Mouse (Mus musculus): Measurements from ENCODE around the gene Ppfia4.

The Ppfia4 gene

DNA sequence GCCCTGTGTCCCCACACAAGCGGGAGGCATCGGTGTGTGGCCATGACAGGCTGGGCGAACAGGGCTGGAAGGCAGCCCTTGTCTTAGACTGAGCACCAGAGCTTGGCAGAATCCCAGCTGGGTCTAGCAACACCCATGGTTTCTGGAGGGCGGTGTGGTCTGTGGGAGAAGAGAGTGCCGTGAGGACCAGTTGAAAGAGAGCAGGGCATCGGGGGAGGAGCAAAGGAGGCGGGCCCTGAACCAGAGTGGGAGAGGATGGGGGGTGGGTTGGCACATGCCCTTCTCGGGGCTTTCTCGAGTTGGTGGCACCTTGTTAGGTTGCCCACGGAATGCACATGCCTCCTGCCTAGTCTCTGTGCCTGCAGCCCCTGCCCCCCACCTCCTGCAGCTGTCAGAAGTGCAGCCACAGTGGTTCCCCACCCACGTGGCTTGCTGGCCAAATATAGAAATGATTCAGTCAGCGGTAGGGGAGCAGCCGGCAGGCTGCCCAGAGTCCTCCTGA lies at the start of gene Ppfia4:
Ppfia4 (minus strand) TSS at position 159 of the 502 bp plus-strand sequence.
- DNase-seq (ENCODE audit: low read depth, low spot score): peak; percentile 77

DNA sequence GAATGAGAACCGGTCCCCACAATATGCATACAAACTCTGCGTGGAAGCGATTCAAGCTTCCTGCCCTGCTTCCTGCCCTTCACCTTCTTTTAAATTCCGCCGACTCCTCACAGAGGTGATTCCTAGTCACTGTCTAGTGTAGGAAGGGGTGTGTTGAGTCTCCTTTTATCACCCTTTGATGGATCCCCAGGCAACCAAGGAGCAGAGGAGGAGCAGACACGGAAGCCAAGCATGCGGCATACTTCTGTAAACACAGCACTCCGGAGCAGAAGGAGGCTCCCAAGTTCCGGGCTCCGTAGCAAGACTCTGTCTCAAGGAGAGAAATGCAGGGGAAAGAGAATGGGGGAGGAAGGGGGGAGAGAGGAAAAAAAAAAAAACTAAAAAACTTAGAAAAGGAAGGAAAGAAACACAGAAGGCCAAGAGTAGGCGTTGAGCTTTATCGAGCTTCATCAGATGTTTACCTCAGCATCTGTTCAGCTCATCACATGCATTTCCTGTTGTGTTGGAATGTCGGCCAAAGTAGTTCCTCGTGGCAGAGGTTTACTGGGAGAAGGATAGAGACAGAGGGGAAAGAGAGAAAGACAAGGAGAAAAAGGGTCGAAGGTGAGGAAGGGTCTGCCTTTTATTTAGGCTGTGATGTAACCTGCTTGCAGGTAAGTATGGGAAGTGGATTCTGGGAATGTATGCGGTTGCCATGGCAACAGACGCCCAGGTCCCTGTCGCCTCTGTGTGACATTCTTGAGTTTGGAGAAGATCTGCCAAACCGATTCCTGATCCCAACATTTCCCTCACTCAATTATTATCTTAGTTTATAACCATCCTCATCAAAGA lies 49.3 kb upstream of the Ppfia4 start:
- no peak for DNase-seq (ENCODE audit: low read depth, low spot score)

DNA sequence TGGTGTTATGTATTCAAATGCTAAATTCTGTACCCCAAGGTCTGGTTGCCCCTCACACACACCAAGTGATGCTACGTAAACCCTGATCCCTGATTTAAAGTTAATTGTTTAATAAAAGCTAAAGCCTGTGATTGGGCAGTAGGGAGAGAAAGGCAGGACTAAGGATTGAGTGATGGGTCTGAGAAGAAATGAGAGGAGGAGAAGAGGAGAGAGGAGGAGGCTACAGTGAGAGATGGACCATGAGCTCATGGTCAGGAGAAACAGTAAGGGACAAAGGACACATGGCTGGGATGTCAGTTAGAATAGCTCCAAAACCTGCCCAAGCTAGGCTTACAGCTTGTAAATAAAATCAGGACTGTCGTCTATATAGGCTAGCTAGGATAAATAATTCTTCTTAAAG lies 48.3 kb upstream of the Ppfia4 start:
- DNase-seq (ENCODE audit: low read depth, low spot score): no peak

DNA sequence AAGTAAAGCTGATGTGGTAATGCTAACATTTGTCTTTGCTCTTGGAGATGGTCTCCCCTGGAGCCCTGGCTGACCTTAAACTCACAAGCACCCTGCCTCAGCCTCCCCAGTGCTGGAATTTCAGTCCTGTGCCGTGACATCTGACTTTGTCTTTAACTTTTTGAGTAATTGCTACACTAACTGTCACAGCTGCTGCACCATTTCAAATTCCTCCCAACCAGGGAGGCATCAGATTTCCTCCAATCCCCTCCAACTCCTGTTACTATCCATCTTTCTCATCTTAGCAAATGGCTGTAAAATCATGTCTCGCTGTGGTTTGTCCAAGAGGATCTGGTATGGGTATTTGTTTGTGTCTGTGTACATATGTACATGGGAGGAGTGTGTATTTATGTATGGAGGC lies 41.4 kb upstream of the Ppfia4 start:
- DNase-seq (ENCODE audit: low read depth, low spot score): no peak

DNA sequence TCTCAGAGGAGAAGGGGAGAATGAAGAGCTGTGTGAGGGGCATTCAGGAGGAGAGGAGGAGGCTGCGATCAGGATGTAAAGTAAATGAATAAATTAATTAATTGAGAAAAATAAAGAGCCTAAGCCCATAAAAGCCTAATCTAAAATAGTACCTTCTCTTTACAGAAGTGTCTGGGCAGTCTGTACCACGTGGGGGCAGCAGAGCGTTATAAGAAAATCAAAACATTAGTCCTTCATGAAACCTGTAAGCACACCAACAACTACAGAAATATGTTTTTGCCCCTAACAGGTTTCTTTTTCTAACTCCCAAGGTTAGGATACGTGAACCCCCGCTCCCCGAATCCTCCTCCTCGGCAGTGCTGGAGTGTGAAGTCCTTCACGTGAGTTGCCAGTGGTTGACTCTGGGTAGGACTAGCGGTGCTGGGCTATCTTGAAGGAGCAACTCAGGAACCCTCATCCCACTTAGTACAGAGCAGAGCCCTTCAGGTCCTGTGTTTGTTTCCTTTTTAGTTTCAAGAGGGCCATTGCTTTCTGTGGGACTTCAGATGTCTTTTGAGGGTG lies 36.1 kb upstream of the Ppfia4 start:
- DNase-seq (ENCODE audit: low read depth, low spot score): no peak

DNA sequence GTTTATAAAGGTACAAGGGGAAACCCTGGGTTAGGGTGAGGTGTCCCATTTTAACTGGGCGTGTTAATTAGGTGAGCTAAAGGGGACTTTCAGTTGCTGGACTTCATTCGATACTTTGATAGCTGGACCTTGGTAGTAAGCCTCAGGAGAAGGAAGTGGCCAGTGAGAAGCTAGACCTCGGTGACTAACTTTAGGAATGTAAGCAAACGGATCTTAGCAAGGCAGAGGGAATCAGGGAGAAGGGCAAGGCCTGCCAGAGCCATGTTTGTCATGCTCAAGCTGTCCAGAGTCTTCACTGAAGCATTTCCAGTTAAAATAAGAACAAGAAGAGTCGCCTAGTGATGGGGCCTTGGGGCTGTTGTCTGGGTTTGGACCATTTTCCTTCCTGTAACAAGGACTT lies 32.8 kb upstream of the Ppfia4 start:
- no peak for DNase-seq (ENCODE audit: low read depth, low spot score)

DNA sequence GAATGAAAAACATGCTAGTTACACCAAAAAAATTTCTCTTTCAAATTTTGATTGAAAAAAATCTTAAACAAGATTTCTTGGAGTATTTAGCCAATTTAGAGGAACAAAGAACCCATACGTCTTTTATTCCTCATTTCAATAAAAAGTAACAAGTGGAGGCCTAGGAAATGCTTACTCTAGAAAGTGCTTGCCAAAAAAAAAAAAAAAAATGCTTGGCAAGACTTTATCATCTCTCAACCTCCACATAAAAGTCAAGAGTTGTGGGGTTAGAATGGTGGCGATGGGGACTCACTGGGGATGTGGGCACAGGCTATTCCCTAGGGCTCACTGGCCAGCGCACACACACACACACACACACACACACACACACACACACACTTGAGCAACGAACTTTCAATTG lies 30.5 kb upstream of the Ppfia4 start:
- no peak for DNase-seq (ENCODE audit: low read depth, low spot score)

DNA sequence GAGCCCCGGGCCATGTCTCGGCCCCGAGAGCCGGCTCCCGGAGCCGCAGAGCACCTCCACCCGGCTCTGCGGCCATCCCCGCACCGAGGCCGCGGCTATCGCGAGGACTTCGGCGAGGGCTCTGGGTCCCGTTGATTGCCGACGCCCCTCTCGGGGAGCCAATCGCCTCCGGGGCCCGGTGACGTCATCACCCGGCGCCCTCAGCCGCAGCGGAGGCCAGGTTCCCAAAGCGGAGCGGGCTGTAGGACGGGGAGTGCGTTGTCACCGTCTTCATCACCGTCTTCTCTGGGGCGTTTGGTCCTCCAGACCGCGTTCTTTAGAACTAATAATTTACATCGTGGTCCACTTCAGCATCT lies 29.1 kb upstream of the Ppfia4 start, which contains the start of gene Tmem183a:
Tmem183a (minus strand) TSS at position 123 of the 356 bp plus-strand sequence.
- peak; percentile 96 for DNase-seq (ENCODE audit: low read depth, low spot score)

DNA sequence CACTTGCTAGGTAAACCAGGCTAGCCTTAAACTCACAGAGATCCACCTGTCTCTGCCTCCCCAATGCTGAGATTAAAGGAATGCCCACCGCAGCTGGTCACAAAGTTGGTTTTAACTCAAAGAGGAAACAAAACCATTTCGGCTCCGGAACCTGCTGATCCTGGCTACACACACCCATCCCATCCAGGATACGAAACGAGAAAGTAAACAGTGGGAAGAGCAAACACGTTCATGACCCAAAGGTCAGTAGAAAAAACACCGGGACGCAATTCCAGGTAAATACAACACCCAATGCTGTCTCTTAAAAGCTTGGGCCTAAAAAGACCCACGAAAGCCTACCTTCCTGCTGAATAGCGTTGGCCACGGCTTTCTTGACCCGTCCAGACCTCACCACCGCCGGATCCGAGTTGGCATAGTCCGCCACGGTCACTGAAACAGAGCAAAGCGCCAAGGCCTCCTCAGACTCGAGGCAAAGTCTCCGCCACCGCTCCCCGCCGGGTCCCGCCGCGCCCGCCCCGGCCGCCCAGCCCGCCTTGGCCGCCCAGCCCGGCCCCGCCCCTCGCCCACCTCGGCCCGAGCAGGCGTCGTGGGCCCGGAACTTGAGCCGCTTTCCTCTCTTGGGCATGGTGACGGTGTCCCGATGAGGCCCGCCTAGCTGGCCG lies 28.6 kb upstream of the Ppfia4 start:
- no peak for DNase-seq (ENCODE audit: low read depth, low spot score)

DNA sequence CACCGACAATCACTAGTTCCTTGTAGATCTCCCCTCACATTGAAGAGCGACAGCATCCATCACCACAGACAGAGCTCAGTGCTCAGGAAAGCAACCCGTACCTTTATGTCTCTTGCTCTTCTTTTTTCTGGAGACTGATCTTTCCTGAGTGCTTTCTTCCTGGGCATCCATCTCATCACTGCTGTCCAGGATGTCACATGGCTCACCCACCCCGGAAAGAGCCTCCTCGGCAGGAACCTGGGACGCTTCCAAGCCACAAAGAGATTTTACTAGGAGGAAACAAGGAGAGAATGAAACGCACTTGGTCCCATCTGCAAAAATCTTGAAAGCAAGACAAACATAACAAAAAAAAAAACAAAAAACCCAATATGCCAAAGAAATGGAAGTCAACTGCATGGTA lies 27.9 kb upstream of the Ppfia4 start:
- no peak for DNase-seq (ENCODE audit: low read depth, low spot score)

DNA sequence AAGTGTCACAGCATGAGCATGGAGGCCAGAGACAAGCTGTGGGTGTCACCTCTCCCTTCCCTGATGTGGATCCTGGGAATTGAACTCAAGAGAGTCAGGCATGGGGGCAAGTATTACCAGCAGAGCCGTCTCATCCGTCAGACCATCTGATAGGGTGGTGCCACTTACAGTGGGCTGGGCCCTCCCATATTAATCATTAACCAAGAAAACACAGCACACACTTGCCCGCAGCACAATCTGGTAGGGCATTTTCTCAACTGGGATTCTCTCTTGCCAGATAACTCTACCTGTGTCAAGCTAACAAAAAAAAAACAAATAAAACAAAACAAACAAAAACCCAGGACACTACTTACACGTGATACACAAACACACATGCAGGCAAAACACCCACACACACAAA lies 24.7 kb upstream of the Ppfia4 start:
- no peak for DNase-seq (ENCODE audit: low read depth, low spot score)

DNA sequence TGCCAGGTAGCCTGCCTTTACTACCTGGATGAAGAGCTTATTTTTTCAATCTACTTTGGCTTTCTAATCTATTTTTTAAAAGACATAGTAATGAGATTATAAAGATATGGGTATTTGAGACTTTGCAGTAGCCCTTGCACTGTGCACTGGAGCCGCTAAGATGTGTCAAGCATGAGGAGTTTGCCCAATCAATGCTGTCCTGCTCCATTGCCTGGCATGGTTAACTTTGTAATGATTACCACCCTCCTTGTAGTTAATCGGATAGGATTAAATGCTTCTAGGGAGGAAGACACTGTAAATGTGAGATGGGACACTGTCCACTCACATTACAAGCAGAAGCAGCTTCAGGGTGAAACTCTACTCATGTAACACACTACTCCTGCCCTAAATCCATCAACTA lies 20.6 kb upstream of the Ppfia4 start:
- DNase-seq (ENCODE audit: low read depth, low spot score): no peak

DNA sequence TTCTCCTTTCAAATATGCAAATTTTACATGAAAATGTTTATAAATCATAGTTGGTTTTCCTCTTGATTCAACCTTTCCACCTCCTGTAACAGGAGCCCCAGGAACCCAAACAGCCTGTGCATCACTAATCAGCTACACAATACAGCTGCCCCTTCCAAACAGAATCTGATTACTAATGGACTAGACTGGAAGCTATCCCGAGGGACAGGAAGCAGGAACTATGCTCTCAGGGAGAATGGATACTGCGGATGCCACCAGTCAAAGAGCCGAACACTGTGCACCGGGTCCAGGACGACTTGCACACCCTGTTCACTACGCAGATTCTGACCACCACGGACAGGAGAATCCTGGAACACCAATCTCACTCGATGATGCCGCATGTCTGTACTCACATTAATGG lies 15.1 kb upstream of the Ppfia4 start:
- DNase-seq (ENCODE audit: low read depth, low spot score): no peak

DNA sequence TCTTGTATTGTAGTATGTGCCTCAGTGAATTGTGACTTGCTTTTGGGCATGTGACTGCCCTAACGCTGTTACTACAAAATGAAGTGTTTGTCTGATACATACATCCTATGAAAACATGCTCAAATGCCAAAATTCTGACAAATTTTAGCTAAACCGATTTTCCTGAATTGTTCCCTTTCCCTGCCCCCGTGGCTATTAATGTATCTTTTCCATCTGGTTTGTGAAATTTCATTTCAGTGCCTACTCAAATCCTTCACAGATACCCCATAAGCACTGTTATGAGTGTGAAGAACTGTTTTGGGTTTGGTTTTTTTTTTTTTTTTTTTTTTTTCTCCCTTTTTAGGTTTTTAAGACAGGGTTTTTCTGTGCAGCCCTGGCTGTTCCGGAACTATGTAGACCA lies 12.3 kb upstream of the Ppfia4 start:
- no peak for DNase-seq (ENCODE audit: low read depth, low spot score)

DNA sequence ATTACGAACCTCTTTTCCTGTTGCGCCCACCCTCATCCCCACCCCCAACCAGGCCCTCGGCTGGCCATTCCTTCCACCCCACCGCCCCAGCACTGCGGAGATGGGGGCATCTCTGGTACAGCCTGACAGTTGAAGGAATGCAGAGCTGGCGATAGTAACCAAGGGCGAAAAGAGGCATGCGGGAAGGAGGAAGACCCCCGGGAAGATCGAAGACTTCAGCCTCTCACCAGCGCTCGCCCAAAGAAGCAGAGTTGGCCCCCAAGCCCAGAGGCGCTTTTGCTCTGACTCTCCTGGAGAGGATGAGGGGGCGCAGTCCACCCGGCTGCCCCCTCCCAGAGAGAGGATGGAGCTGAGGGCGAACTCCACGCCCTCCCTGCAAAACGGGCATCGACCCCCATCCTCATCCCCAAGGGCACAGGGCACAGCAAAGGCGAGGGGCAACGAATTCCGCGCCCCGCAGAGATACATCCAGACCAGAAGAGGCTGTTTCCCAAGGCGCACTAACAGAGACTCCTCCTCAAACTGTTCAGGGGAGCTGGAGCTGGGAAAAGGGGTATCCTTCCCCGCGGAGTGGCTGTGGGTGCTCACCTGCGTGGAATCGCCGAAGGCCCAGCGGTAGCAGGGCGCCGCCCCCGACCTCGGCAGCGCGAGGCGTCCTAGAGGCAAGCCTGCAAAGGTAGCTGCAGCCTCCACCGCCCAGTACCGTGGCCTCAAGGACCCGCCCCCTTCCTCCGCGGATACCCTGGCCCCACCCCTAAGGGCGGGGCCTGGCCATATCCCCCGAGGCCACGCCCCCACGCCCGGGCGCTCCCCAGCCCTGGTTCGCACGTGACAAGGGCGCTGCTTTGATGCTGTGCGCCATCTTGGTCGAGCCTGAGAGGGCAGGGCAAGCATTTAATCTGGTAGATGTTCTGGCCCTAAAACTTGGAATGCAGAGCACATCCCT lies 11.6 kb upstream of the Ppfia4 start:
- peak; percentile 27 for DNase-seq (ENCODE audit: low read depth, low spot score)

DNA sequence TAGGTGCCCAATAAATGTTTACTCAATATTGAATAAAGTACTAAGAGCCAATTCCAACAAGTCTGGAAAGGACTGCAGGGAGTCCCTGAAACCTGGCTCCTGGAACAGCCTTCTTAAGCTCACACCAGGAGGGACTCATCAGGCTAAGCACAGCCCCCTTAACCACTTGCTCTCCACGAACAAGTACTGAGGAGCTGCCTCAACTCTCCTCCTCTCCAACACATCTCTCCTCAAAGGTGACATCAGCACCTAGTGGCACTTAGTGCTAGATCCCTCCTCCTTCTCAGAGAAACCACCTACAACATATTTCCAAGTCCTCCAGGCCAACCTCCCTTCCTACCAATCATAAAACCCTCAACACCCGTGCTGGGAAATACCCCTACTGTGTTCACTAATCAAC lies 10.8 kb upstream of the Ppfia4 start:
- DNase-seq (ENCODE audit: low read depth, low spot score): no peak

DNA sequence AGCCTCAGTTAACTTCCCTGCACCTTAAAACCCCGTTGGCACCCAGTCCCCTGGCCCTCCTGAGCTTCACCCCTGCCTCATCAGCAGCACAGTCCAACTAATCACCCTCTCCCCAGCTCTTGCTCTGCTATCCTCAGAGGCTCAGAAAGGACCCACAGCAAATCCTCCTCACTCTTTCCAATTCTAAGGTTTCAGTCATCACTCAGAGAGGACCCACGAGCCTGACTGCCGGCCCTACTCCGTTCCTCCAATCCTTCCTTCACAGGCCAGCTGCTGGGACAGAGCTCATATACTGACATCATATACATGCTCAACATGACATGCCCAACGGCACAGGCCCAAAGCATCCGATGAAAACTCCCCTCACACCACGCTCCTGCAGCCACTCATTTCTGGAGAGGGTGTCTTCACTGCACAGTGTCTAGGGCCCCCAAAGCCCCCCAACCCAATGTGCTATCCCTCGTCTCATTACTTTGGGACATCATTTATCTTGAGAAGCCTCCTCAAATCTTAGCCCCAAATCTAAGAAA lies 10.1 kb upstream of the Ppfia4 start:
- DNase-seq (ENCODE audit: low read depth, low spot score): no peak

DNA sequence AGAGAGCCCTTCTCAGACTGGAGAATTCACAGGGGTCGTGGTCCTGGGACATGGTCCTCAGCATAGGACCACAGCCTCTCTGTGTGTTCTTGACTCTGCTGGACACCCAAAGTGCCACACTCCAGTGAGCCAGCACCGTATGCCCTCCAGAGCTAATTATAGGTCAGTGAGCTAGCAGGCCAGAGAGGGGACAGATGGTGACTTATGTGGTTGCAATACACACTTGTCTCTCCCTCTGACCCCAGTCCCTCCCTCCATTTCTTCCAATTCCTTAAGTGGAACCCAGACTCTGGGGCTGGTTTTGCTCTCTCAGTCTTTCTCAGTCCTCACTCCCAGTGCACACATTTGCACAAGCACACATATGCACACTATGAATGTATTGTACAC lies 9.5 kb upstream of the Ppfia4 start:
- peak; percentile 53 for DNase-seq (ENCODE audit: low read depth, low spot score)

DNA sequence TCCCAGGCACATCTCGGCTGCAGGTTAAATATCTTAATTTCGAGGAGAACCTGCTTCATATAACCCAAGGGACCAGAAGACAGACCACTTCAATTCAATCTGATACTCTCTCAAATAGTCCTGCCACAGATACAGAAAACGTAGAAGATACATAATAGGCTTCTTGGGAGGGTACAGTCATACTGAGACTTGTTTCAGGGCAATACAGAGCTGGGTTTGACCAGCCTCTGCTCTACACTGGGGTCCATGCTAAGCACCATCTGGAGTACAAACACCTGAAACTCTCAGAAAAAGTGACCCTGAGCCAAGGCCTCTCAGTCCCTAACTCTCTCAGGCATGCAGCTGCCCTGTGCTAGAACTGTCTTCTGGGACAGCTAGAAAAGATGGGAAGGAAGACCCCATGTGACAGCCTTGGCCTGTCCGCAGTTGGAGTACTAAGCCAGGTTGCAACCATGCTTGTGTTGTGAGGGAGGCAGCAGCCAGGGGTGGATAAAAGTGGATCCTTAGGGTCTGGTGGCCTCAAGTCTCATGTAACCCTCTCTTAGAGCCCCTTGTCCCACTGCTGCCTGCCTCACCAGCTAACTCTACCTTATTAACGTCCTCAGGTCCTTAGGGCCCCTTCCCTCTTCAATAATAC lies 9.0 kb upstream of the Ppfia4 start:
- DNase-seq (ENCODE audit: low read depth, low spot score): no peak

DNA sequence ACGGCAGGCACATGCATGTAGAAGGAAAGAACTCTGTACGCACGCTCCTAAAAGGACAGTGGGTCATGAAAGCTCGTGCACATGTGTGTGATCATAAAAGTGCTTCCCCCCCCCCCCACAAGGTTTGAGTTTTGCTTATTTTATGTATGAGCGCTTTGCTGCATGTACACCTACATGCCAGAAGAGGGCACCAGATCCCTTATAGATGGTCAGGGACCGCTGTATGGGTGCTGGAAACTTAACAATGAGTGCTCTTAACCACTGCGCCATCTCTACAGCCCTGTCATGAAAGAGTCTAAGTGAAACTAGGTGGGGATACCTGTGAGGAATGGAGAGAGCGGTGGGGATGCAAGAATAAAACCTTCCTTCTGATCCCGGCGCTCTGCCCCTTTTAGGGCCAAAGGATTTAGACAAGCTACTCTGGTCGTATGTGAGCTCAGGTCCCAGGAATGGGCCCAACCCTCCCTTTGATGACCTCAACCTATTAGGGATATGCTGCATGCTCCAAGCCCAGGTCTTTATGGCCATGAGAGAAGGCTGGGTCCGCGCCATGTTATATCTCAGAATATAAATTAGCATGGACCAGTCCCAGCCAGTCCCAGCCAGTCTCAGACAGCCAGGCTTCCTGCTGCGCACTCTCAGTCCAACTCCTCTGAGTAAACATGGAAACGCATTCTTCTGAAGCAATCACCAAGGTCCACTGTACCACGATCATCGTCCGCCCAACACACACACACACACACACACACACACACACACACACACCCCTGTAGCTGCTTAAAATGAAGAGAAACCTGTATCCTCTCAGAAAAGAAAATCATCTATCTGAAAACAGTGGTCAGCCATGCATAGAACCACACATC lies 7.3 kb upstream of the Ppfia4 start:
- DNase-seq (ENCODE audit: low read depth, low spot score): no peak
